Mouse (Mus musculus) limb, embryonic 13.5 days (tissue): ENCODE results near the gene Tenm3. TPM values are rescaled to one million over a fixed set of nuclear protein-coding genes. Genes with fewer than 3 reads are reported as not detected.

Source experiments
- ATAC-seq: fragments of 200-750 bp; cut with Nextera tagmentation; 2 replicates; pipeline ENCODE4 v1.8.0; 2017; ENCODE audit warnings: low read depth, moderate number of reproducible peaks, moderate TSS enrichment; ENCODE audit not compliant: low FRiP score
- H3K27ac ChIP-seq: fragments of 300-500 bp; sonication (generic); 2 replicates; pipeline ENCODE4 v1.5.1; 2015; ENCODE audit warnings: inconsistent platforms, mild to moderate bottlenecking, moderate library complexity
- H3K27me3 ChIP-seq: fragments of 300-500 bp; sonication (generic); 2 replicates; pipeline ENCODE4 v1.6.1; 2015; ENCODE audit warnings: mild to moderate bottlenecking, inconsistent platforms
- H3K36me3 ChIP-seq: fragments of 300-500 bp; sonication (generic); 2 replicates; pipeline ENCODE4 v1.6.1; 2015; ENCODE audit warnings: inconsistent platforms, mild to moderate bottlenecking, moderate library complexity
- H3K4me1 ChIP-seq: fragments of 300-500 bp; sonication (generic); 2 replicates; pipeline ENCODE4 v1.6.1; 2015; ENCODE audit warnings: inconsistent platforms
- H3K4me2 ChIP-seq: fragments of 300-500 bp; sonication (generic); replicated peaks from 2 replicates; pipeline ENCODE4 v1.6.1; 2015; ENCODE audit warnings: inconsistent platforms, mild to moderate bottlenecking, moderate library complexity
- H3K4me3 ChIP-seq: fragments of 300-500 bp; sonication (generic); 2 replicates; pipeline ENCODE4 v1.5.1; 2015; ENCODE audit warnings: moderate library complexity, mild to moderate bottlenecking, inconsistent platforms
- H3K9ac ChIP-seq: fragments of 300-500 bp; sonication (generic); 2 replicates; pipeline ENCODE4 v1.6.1; 2015; ENCODE audit warnings: mild to moderate bottlenecking, inconsistent platforms
- H3K9me3 ChIP-seq: fragments of 300-500 bp; sonication (generic); 2 replicates; pipeline ENCODE4 v1.6.1; 2016; ENCODE audit warnings: inconsistent platforms
- WGBS: fragments of 180-500 bp; shearing (Covaris S2); methylation state at CpG from one replicate; pipeline ENCODE4 v1.1.7; 2015; 5-methylcytosine and 5-hydroxymethylcytosine counted together
- polyA plus RNA-seq: library from polyadenylated mRNA; unstranded; fragments of >200 nt; fragmentation: Nextera tagmentation; extraction: Ambion mirVana; gene quantifications from 2 replicates; pipeline ENCODE4 v1.2.1, GENCODE M21; 2015

The Tenm3 gene
- polyA plus RNA-seq, 1 experiment from 2014 or later, result 41.0 TPM

DNA sequence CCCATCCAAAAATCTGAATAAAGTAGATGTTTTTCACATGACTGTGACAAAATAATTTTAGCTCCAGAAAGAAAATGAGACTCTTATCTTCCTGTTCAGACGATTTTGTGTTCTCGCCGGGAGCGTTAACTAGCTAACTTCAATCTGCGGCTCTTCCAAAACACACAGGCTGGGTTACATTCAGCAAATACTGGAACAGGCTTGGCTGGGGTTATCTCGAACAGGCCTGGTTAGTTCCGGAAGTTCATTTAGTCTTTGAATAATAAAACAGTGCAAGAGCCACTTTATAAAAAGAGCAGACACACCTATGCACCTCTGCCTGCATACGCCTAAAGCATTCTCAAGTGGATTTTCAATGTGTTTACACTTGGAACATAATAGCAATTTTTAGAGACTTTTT lies 40.7 kb downstream of the Tenm3 start:
- whole genome bisulfite sequencing, result 63% methylated on average over 8 of the region's 8 CpGs
- Histone ChIP-seq H3K4me3 (no peak overlapping the region), H3K27ac (no peak overlapping the region), H3K4me1 (peaks cover 33% of the 10 kb centered on the region), H3K36me3 (no peaks in the 10 kb centered on the region), H3K4me2 (no peak overlapping the region), H3K9ac (no peak overlapping the region), H3K27me3 (no peaks in the 10 kb centered on the region), H3K9me3 (no peaks in the 10 kb centered on the region)
- ATAC-seq, result no peak

- no peaks in the 10 kb centered on the region for H3K9me3 ChIP-seq
- no peaks in the 10 kb centered on the region for H3K36me3 ChIP-seq
- 0 out of 2 replicates have a peak overlapping the region, but pooled peaks have one; percentile 4 for H3K4me2 ChIP-seq
- H3K4me3 ChIP-seq, result no peak overlapping the region
- H3K9ac ChIP-seq, result no peak overlapping the region
- H3K27me3 ChIP-seq, result no peaks in the 10 kb centered on the region
- no peak overlapping the region for H3K27ac ChIP-seq
- WGBS, result 25% methylated on average over 8 of the region's 8 CpGs
- peaks cover 33% of the 10 kb centered on the region for H3K4me1 ChIP-seq
- peak; percentile 21; the same call in 1 of the 2 replicates for ATAC-seq
These were observed 41.5 kb downstream of the Tenm3 start for GRCm38 (mm10) chr8:48802231-48802630.

DNA sequence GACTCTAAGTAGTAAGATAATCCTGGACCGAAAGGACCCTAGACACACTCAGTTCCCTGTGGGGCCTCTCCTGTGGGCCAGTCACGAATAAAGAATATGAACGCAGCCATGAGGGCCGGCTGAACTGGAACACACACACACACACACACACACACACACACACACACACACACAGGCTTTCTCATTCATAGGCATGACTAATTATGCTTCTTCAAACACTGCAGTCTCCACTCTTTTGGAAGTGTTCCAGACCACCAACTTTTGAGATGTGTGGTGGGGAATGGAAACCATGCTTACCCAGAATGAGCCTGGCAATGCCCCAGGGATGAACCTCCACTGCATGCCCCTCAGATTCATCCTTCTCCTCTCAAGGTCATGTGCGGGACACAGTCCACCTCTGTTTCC lies 45.8 kb downstream of the Tenm3 start:
- no peaks in the 10 kb centered on the region for H3K9me3 ChIP-seq
- peaks cover 55% of the 10 kb centered on the region for H3K4me1 ChIP-seq
- WGBS, result 57% methylated on average over 5 of the region's 5 CpGs
- no peak for ATAC-seq
- no peak overlapping the region for H3K27ac ChIP-seq
- no peaks in the 10 kb centered on the region for H3K36me3 ChIP-seq
- H3K27me3 ChIP-seq, result peaks cover 6% of the 10 kb centered on the region; the same call in 1 of the 2 replicates
- no peak overlapping the region for H3K4me2 ChIP-seq
- H3K9ac ChIP-seq, result no peak overlapping the region
- no peak overlapping the region for H3K4me3 ChIP-seq

DNA sequence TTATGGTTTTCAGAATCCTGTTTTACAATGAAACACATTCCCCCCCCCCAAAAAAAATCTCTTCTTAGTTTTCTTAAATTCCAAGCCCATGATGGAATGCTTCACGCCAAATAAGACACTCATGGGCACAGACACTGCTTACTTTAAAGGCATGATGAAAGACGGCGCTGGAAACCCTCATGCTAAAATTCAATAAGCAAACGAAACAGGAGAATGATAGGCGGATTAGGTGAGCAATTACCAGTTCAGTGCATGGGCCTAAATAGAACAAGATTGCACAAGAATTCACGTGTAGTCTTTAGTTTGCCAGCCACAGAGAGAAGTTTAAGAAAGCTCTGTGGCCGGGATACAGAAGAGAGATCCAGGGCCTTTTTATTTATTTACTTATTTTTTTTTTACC lies 49.5 kb downstream of the Tenm3 start:
- Histone ChIP-seq H3K9ac (no peak overlapping the region), H3K27ac (no peak overlapping the region), H3K27me3 (peaks cover 6% of the 10 kb centered on the region; the same call in 1 of the 2 replicates), H3K4me2 (no peak overlapping the region), H3K9me3 (no peaks in the 10 kb centered on the region), H3K36me3 (no peaks in the 10 kb centered on the region), H3K4me3 (no peak overlapping the region), H3K4me1 (peaks cover 30% of the 10 kb centered on the region; the same call in 1 of the 2 replicates)
- ATAC-seq, result no peak
- 33% methylated on average over 7 of the region's 7 CpGs for WGBS

DNA sequence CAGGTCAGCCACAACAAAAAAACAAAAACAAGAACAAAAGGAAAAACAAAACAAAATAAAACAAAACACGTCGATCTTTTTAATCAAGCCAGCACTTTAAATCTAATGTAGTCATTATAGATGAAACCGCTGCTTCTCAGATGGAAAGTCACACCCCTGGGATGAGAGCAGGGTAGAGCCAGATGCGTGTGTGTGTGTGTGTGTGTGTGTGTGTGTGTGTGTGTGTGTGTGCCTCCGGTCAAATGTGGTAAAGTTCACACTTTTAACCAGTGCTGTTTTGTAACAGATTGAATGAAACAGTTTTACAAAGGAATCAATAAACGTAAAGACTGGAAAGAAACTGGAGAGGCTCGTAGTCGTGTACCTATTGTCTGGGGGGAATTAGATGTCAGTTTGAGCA lies 50.0 kb downstream of the Tenm3 start:
- 39% methylated on average over 8 of the region's 8 CpGs for WGBS
- peaks cover 29% of the 10 kb centered on the region; the same call in 1 of the 2 replicates for H3K4me1 ChIP-seq
- ATAC-seq, result no peak
- peaks cover 6% of the 10 kb centered on the region; the same call in 1 of the 2 replicates for H3K27me3 ChIP-seq
- H3K9ac ChIP-seq, result no peak overlapping the region
- H3K36me3 ChIP-seq, result no peaks in the 10 kb centered on the region
- no peak overlapping the region for H3K27ac ChIP-seq
- H3K4me2 ChIP-seq, result no peak overlapping the region
- no peak overlapping the region for H3K4me3 ChIP-seq
- no peaks in the 10 kb centered on the region for H3K9me3 ChIP-seq

DNA sequence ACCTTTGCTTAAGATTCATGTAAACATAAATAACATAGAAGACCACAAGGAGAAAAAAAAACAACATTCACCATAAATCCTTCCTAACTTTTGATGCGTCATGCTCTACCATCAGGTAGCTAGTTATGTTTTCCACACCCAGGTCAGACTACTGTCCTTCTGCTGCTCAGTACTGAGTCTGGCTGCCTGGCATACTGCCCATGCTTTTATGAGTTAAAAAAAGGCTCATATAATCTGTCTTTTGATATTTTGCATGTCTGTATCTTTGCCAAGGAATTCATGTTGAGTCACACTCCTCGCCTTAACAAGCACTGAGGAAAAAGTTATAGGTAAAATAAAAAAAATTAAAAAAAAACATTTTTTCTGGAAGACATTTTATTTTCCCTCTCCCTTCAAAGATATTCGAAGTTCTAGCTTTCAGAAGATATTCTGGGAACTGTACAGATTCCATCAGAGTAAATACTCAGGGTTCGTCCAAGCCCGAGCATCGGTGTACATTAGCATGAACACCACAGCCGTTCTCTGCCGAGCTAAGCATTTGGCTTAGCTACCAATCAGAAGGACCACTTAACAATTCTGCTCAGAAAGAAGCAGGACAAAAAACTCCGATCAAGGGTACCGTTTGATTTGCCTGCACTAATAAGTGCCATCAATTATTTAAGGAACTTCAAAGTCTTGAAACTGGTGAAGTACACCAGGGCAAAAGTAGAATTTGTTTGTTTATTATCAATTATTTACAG lies 51.0 kb downstream of the Tenm3 start:
- Histone ChIP-seq H3K9me3 (no peaks in the 10 kb centered on the region), H3K4me1 (peaks cover 29% of the 10 kb centered on the region; the same call in 1 of the 2 replicates), H3K4me2 (peak overlapping the region; percentile 28; the same call in 1 of the 2 replicates), H3K36me3 (no peaks in the 10 kb centered on the region), H3K9ac (no peak overlapping the region), H3K27ac (no peak overlapping the region), H3K27me3 (peaks cover 6% of the 10 kb centered on the region; the same call in 1 of the 2 replicates), H3K4me3 (no peak overlapping the region)
- 52% methylated on average over 10 of the region's 10 CpGs for WGBS
- ATAC-seq, result no peak; the same call in 1 of the 2 replicates

- no peak for ATAC-seq
- Histone ChIP-seq H3K9ac (no peak overlapping the region), H3K4me1 (peaks cover 14% of the 10 kb centered on the region; the same call in 1 of the 2 replicates), H3K4me3 (no peak overlapping the region), H3K4me2 (no peak overlapping the region), H3K9me3 (no peaks in the 10 kb centered on the region), H3K27me3 (no peaks in the 10 kb centered on the region), H3K36me3 (no peaks in the 10 kb centered on the region), H3K27ac (no peak overlapping the region)
- 88% methylated on average over 9 of the region's 9 CpGs for WGBS
These were observed 60.4 kb downstream of the Tenm3 start for GRCm38 (mm10) chr8:48783308-48783707.

GRCm38 (mm10) chr8:48780628-48781027 lies 63.1 kb downstream of the Tenm3 start:
- 85% methylated on average over 6 of the region's 6 CpGs for WGBS
- H3K27ac ChIP-seq, result no peak overlapping the region
- ATAC-seq, result no peak

DNA sequence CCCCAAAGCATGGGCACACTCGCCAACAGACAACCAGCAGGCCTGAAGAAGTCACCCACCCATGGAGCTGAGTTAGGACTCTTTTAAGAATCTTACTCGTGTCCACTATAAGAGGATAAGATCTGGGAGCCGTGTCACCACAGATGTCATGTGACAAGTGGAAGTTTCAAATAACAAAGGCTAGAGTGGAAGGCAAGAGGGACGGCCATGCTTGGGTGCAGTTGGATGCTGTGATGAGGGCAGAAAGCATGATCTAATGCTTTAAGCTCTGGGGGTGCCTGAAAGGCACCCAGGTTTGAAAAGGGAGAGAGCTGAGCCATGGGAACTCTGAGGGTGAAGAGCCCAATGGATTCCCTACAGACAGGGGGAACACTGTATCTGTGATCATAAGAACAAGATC lies 64.6 kb downstream of the Tenm3 start:
- no peak overlapping the region for H3K27ac ChIP-seq
- no peak overlapping the region for H3K4me2 ChIP-seq
- no peaks in the 10 kb centered on the region for H3K9me3 ChIP-seq
- ATAC-seq, result no peak
- no peak overlapping the region for H3K9ac ChIP-seq
- WGBS, result 64% methylated on average over 4 of the region's 4 CpGs
- no peaks in the 10 kb centered on the region for H3K36me3 ChIP-seq
- no peaks in the 10 kb centered on the region for H3K27me3 ChIP-seq
- H3K4me1 ChIP-seq, result peaks cover 25% of the 10 kb centered on the region
- H3K4me3 ChIP-seq, result no peak overlapping the region

More at GRCm38 (mm10) chr8:48780628-48781027, 63.1 kb downstream of the Tenm3 start:
- H3K4me3 ChIP-seq, result no peak overlapping the region
- no peaks in the 10 kb centered on the region for H3K36me3 ChIP-seq
- no peak overlapping the region for H3K4me2 ChIP-seq
- H3K27me3 ChIP-seq, result no peaks in the 10 kb centered on the region
- no peaks in the 10 kb centered on the region for H3K9me3 ChIP-seq
- peaks cover 17% of the 10 kb centered on the region for H3K4me1 ChIP-seq
- H3K9ac ChIP-seq, result no peak overlapping the region

GRCm38 (mm10) chr8:48776081-48776480 lies 67.7 kb downstream of the Tenm3 start:
- no peak for ATAC-seq
- no peaks in the 10 kb centered on the region for H3K36me3 ChIP-seq
- H3K4me3 ChIP-seq, result no peak overlapping the region
- no peaks in the 10 kb centered on the region for H3K9me3 ChIP-seq
- no peaks in the 10 kb centered on the region for H3K27me3 ChIP-seq
- H3K4me1 ChIP-seq, result peaks cover 16% of the 10 kb centered on the region
- H3K9ac ChIP-seq, result no peak overlapping the region
- 53% methylated on average over 9 of the region's 9 CpGs for WGBS
- no peak overlapping the region for H3K27ac ChIP-seq
- H3K4me2 ChIP-seq, result peak overlapping the region; percentile 3; the same call in 1 of the 2 replicates

DNA sequence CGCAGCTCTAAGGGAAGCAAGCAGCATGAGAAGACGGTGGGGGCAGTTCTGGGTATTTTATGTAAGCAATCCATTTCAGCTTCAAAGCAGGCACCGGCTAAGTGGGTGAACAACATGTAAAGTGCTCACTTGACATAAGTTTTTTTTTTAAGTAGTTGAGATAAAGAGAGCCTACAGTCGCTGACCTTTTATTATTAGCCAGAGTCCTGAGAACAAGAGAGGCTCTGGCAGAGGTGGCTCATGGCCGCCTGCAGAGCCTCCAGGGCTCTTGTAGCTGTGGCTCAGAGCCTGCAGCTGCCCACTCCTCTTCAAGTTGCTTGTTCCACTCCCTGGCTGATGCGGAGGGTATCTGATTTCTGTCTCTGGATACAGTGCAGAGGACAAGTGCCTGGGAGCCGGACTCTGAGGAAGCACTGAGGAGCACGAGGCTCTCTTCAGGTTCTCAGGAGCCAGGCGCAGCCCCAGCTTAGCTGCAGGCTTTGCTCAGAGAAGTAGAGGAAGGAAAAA lies 68.2 kb downstream of the Tenm3 start:
- Histone ChIP-seq H3K9ac (no peak overlapping the region), H3K27me3 (no peaks in the 10 kb centered on the region), H3K36me3 (peaks cover 3% of the 10 kb centered on the region; the same call in 1 of the 2 replicates), H3K4me2 (peak overlapping the region; percentile 32), H3K4me1 (peaks cover 11% of the 10 kb centered on the region), H3K27ac (no peak overlapping the region), H3K4me3 (no peak overlapping the region), H3K9me3 (peaks cover 5% of the 10 kb centered on the region; the same call in 1 of the 2 replicates)
- ATAC-seq, result 0 out of 2 replicates have a peak, but pooled peaks have one; percentile 36
- WGBS, result 12% methylated on average over 9 of the region's 9 CpGs

DNA sequence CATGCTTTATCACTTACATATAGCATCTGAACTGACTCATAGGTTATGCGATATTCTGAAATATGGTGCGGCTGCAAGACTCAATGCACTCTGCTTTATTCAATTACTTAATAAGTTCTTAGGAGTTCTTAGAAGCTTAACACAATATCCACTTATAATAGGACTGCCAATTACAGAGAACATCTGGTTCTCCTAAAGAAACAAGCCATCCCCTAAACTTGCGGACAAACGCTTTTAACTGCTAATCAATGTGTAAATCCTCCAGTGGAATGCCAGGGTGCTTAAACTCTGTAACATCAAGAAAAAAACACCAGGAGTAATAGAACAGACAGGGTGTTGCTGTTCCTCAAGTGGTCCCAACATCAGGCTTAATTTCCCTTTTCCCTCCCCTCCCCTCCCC lies 68.9 kb downstream of the Tenm3 start:
- Histone ChIP-seq H3K4me2 (no peak overlapping the region), H3K4me1 (peaks cover 11% of the 10 kb centered on the region), H3K9me3 (peaks cover 5% of the 10 kb centered on the region; the same call in 1 of the 2 replicates), H3K9ac (no peak overlapping the region), H3K36me3 (peaks cover 3% of the 10 kb centered on the region; the same call in 1 of the 2 replicates), H3K4me3 (no peak overlapping the region), H3K27ac (no peak overlapping the region), H3K27me3 (no peaks in the 10 kb centered on the region)
- ATAC-seq, result no peak
- 20% methylated on average over 4 of the region's 4 CpGs for WGBS
